ENCODE assay signal across 8 mouse cellular contexts in genomic region chr9:23127338-23128017, GRCm38 (mm10).
DNase-seq lines count a peak whose midpoint lies in the region; ATAC-seq lines count a peak whose summit lies in the region.
"Had no signal": no experiment of that assay in that cellular context is flagged by ENCODE, and none has a peak within 500 bp of the region (broad histone marks: within the 10 kb centered on the region; RNA-seq: fewer than 3 reads in every experiment).

No protein-coding gene starts in this region.

- peak overlapping the region; percentile 49; the same call in 1 of the 2 replicates for H3K27ac ChIP-seq in forebrain, embryonic 16.5 days (ENCODE audit: low read length)
- H3K27ac ChIP-seq in neural tube, embryonic 15.5 days (replicated peaks): 0 out of 2 replicates have a peak overlapping the region, but pooled peaks have one; percentile 20

- no peak overlapping the region for H3K9ac ChIP-seq in forebrain, embryonic 16.5 days (replicated peaks; ENCODE audit: low read depth, low read length)
- H3K9ac ChIP-seq in neural tube, embryonic 15.5 days (replicated peaks): no peak overlapping the region

- intact Hi-C loops in left cerebral cortex, postnatal 4 days (cut with DNase I): no loop called here

- WGBS in forebrain, embryonic 16.5 days: 30% methylated on average over 9 of the region's 9 CpGs
- WGBS in neural tube, embryonic 15.5 days: 36% methylated on average over 9 of the region's 9 CpGs

- H3K27me3 ChIP-seq in forebrain, embryonic 16.5 days (replicated peaks; ENCODE audit: control insufficient read depth, insufficient read depth, low read length): no peaks in the 10 kb centered on the region
- no peaks in the 10 kb centered on the region for H3K27me3 ChIP-seq in neural tube, embryonic 15.5 days (replicated peaks)

- peak; percentile 91 for ATAC-seq in forebrain, embryonic 16.5 days
- peak; percentile 84; the same call in 1 of the 2 replicates for ATAC-seq in neural tube, embryonic 15.5 days (ENCODE audit: low FRiP score)

- H3K4me1 ChIP-seq in forebrain, embryonic 16.5 days (replicated peaks; ENCODE audit: control insufficient read depth, insufficient read depth, low read length): peaks cover 9% of the 10 kb centered on the region
- peaks cover 16% of the 10 kb centered on the region; the same call in 1 of the 2 replicates for H3K4me1 ChIP-seq in neural tube, embryonic 15.5 days

- no peaks in the 10 kb centered on the region for H3K9me3 ChIP-seq in forebrain, embryonic 16.5 days (ENCODE audit: control insufficient read depth, low read length)
- H3K9me3 ChIP-seq in neural tube, embryonic 15.5 days (replicated peaks): no peaks in the 10 kb centered on the region

- no peaks in the 10 kb centered on the region for H3K36me3 ChIP-seq in forebrain, embryonic 16.5 days (ENCODE audit: control insufficient read depth, insufficient read depth)
- H3K36me3 ChIP-seq in neural tube, embryonic 15.5 days: no peaks in the 10 kb centered on the region

- peak; percentile 33 for DNase-seq in left cerebral cortex, adult 11 months (ENCODE audit: low spot score)
- DNase-seq in left cerebral cortex, postnatal 4 days: no peak
- peak; percentile 4 for DNase-seq in induced T-regulatory cell, adult 2 months (ENCODE audit: low read depth)
- no peak for DNase-seq in testis, postnatal 14 days (ENCODE audit: low spot score)
- DNase-seq in kidney, adult 9 months: no peak
- DNase-seq: adrenal gland, adult 8-10 months had no signal

- H3K4me2 ChIP-seq in forebrain, embryonic 16.5 days (ENCODE audit: low read length): 0 out of 2 replicates have a peak overlapping the region, but pooled peaks have one; percentile 8
- H3K4me2 ChIP-seq in neural tube, embryonic 15.5 days: no peak overlapping the region

- H3K4me3 ChIP-seq in forebrain, embryonic 16.5 days (replicated peaks; ENCODE audit: low read length): no peak overlapping the region
- no peak overlapping the region for H3K4me3 ChIP-seq in neural tube, embryonic 15.5 days (replicated peaks)

Comparison
In these comparisons a context has a peak if more than half of its experiments do, and no peak if none do; other contexts are left out.
1. DNase-seq: peak in left cerebral cortex, adult 11 months (single experiment) and induced T-regulatory cell, adult 2 months (single experiment); none in left cerebral cortex, postnatal 4 days (single experiment), testis, postnatal 14 days (single experiment) and kidney, adult 9 months (single experiment).